Comparison of ENCODE assay signal across 20 mouse cellular contexts in the genomic region with DNA sequence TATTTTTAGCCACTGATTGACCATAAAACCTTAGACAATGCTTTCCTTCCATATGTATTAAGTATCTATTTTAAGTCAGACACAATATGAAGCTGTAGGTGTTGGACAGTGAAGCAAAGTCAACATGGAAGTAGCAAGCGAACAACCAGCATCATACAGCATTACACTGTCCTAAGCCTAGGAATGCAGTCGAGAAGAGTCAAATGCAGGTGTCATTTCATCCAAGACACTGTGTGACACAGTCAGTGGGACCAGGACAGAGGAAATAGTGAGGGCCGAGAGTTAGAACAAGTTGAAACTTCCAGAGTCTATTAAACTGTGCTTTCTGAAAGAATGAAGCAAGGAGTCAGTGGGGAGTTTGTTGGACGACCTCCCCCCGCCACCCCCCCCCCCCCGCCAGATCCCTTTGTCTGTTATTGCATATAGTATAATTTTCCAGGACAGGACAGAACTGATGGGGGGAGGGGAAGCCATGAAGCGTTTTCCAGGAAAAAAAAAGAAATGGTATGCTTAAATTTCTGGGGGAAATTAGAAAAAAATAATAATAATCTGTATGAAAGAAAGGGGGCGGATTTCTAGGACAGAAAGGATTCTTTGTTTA.
DNase-seq lines count a peak whose midpoint lies in the region; ATAC-seq lines count a peak whose summit lies in the region.
"Had no signal": no experiment of that assay in that cellular context is flagged by ENCODE, and none has a peak within 500 bp of the region (broad histone marks: within the 10 kb centered on the region; RNA-seq: fewer than 3 reads in every experiment).

No protein-coding gene starts in this region.

- H3K27me3 ChIP-seq in hindbrain, embryonic 12.5 days: no peaks in the 10 kb centered on the region
- H3K27me3 ChIP-seq in hindbrain, embryonic 16.5 days (replicated peaks; ENCODE audit: control insufficient read depth, insufficient read depth, low read length): no peaks in the 10 kb centered on the region
- 0 out of 2 replicates have a peak, but pooled peaks cover 3% of the 10 kb centered on the region for H3K27me3 ChIP-seq in forebrain, embryonic 14.5 days (replicated peaks; ENCODE audit: control insufficient read depth, insufficient read depth, low read length)
- no peaks in the 10 kb centered on the region for H3K27me3 ChIP-seq in hindbrain, embryonic 14.5 days (ENCODE audit: control insufficient read depth, insufficient read depth, low read length)
- H3K27me3 ChIP-seq in midbrain, embryonic 16.5 days (ENCODE audit: control insufficient read depth, insufficient read depth, low read depth, low read length): no peaks in the 10 kb centered on the region
- H3K27me3 ChIP-seq: heart, embryonic 13.5 days; limb, embryonic 13.5 days; liver, embryonic 12.5 days had no signal

- 53% methylated on average over 8 of the region's 8 CpGs for WGBS in hindbrain, embryonic 12.5 days
- 44% methylated on average over 8 of the region's 8 CpGs for WGBS in hindbrain, embryonic 16.5 days
- WGBS in forebrain, embryonic 14.5 days: 32% methylated on average over 8 of the region's 8 CpGs
- 32% methylated on average over 8 of the region's 8 CpGs for WGBS in hindbrain, embryonic 14.5 days
- 28% methylated on average over 8 of the region's 8 CpGs for WGBS in midbrain, embryonic 16.5 days

- 0 out of 2 replicates have a peak, but pooled peaks have one; percentile 32 for ATAC-seq in hindbrain, embryonic 12.5 days (ENCODE audit: low FRiP score)
- ATAC-seq in hindbrain, embryonic 16.5 days: no peak
- peak; percentile 69 for ATAC-seq in forebrain, embryonic 14.5 days
- peak; percentile 53; the same call in 1 of the 2 replicates for ATAC-seq in hindbrain, embryonic 14.5 days (ENCODE audit: low FRiP score)
- ATAC-seq in midbrain, embryonic 16.5 days: peak; percentile 43; the same call in 1 of the 2 replicates
- ATAC-seq: liver, embryonic 12.5 days had no signal

- H3K9ac ChIP-seq in hindbrain, embryonic 12.5 days: no peak overlapping the region
- H3K9ac ChIP-seq in hindbrain, embryonic 16.5 days (ENCODE audit: low read depth, low read length): no peak overlapping the region
- no peak overlapping the region for H3K9ac ChIP-seq in forebrain, embryonic 14.5 days (ENCODE audit: low read length)
- H3K9ac ChIP-seq in hindbrain, embryonic 14.5 days: no peak overlapping the region
- H3K9ac ChIP-seq in midbrain, embryonic 16.5 days (ENCODE audit: low read depth, low read length): no peak overlapping the region
- H3K9ac ChIP-seq: heart, embryonic 13.5 days; limb, embryonic 13.5 days; liver, embryonic 12.5 days had no signal

- no peak overlapping the region for H3K4me3 ChIP-seq in hindbrain, embryonic 12.5 days
- no peak overlapping the region for H3K4me3 ChIP-seq in hindbrain, embryonic 16.5 days (ENCODE audit: low read length)
- no peak overlapping the region for H3K4me3 ChIP-seq in forebrain, embryonic 14.5 days (ENCODE audit: low read depth, low read length)
- H3K4me3 ChIP-seq in hindbrain, embryonic 14.5 days (replicated peaks; ENCODE audit: low read length): no peak overlapping the region
- no peak overlapping the region for H3K4me3 ChIP-seq in midbrain, embryonic 16.5 days (ENCODE audit: low read depth, low read length)
- H3K4me3 ChIP-seq: embryonic facial prominence, embryonic 10.5 days; heart, adult 2 months; heart, embryonic 13.5 days; limb, embryonic 13.5 days; liver, embryonic 12.5 days had no signal

- H3K27ac ChIP-seq in hindbrain, embryonic 12.5 days: no peak overlapping the region
- H3K27ac ChIP-seq in hindbrain, embryonic 16.5 days (ENCODE audit: low read depth, low read length): no peak overlapping the region
- H3K27ac ChIP-seq in forebrain, embryonic 14.5 days (ENCODE audit: low read depth, low read length): no peak overlapping the region
- H3K27ac ChIP-seq in hindbrain, embryonic 14.5 days: no peak overlapping the region
- 0 out of 2 replicates have a peak overlapping the region, but pooled peaks have one; percentile 32 for H3K27ac ChIP-seq in midbrain, embryonic 16.5 days (ENCODE audit: low read length)
- H3K27ac ChIP-seq: embryonic facial prominence, embryonic 10.5 days; heart, adult 2 months; heart, embryonic 13.5 days; limb, embryonic 13.5 days; liver, embryonic 12.5 days had no signal

- no peak for DNase-seq in forebrain, embryonic 14.5 days (ENCODE audit: low spot score)
- no peak for DNase-seq in hindbrain, embryonic 14.5 days (ENCODE audit: low spot score)
- no peak for DNase-seq in kidney, postnatal 14 days
- DNase-seq in gastrocnemius, postnatal 25 days: no peak
- DNase-seq: adrenal gland, postnatal 25 days; gastrocnemius, postnatal 36 days; heart, adult 2 months; heart, postnatal 14 days; kidney, adult 8-10 months; kidney, postnatal 25 days; lung, adult 18-20 months; right cerebral cortex, postnatal 4 days; thymus, postnatal 14 days had no signal

- no peak overlapping the region for H3K4me2 ChIP-seq in hindbrain, embryonic 12.5 days (replicated peaks)
- no peak overlapping the region for H3K4me2 ChIP-seq in hindbrain, embryonic 16.5 days (ENCODE audit: low read length)
- no peak overlapping the region for H3K4me2 ChIP-seq in forebrain, embryonic 14.5 days (ENCODE audit: low read length)
- no peak overlapping the region for H3K4me2 ChIP-seq in hindbrain, embryonic 14.5 days (replicated peaks)
- no peak overlapping the region for H3K4me2 ChIP-seq in midbrain, embryonic 16.5 days (ENCODE audit: low read length)
- H3K4me2 ChIP-seq: heart, embryonic 13.5 days; limb, embryonic 13.5 days; liver, embryonic 12.5 days had no signal

- H3K36me3 ChIP-seq in hindbrain, embryonic 12.5 days: no peaks in the 10 kb centered on the region
- H3K36me3 ChIP-seq in hindbrain, embryonic 16.5 days (ENCODE audit: control insufficient read depth, insufficient read depth, low read length): no peaks in the 10 kb centered on the region
- no peaks in the 10 kb centered on the region for H3K36me3 ChIP-seq in forebrain, embryonic 14.5 days (ENCODE audit: control insufficient read depth, insufficient read depth, low read length)
- H3K36me3 ChIP-seq in hindbrain, embryonic 14.5 days (replicated peaks; ENCODE audit: control insufficient read depth, insufficient read depth): no peaks in the 10 kb centered on the region
- H3K36me3 ChIP-seq in midbrain, embryonic 16.5 days (ENCODE audit: control insufficient read depth, insufficient read depth, low read length): no peaks in the 10 kb centered on the region
- H3K36me3 ChIP-seq: embryonic facial prominence, embryonic 10.5 days; heart, embryonic 13.5 days; limb, embryonic 13.5 days; liver, embryonic 12.5 days had no signal

- no peaks in the 10 kb centered on the region for H3K9me3 ChIP-seq in hindbrain, embryonic 12.5 days (replicated peaks)
- no peaks in the 10 kb centered on the region for H3K9me3 ChIP-seq in hindbrain, embryonic 16.5 days (ENCODE audit: control insufficient read depth, low read length)
- no peaks in the 10 kb centered on the region for H3K9me3 ChIP-seq in forebrain, embryonic 14.5 days (replicated peaks; ENCODE audit: control insufficient read depth, low read length)
- H3K9me3 ChIP-seq in hindbrain, embryonic 14.5 days (ENCODE audit: control insufficient read depth, low read length): no peaks in the 10 kb centered on the region
- H3K9me3 ChIP-seq in midbrain, embryonic 16.5 days (replicated peaks; ENCODE audit: control insufficient read depth, low read length, poor library complexity, severe bottlenecking): no peaks in the 10 kb centered on the region
- H3K9me3 ChIP-seq: embryonic facial prominence, embryonic 10.5 days; heart, embryonic 13.5 days; limb, embryonic 13.5 days; liver, embryonic 12.5 days had no signal

- H3K4me1 ChIP-seq in hindbrain, embryonic 12.5 days: peaks cover 7% of the 10 kb centered on the region
- H3K4me1 ChIP-seq in hindbrain, embryonic 16.5 days (ENCODE audit: control insufficient read depth, insufficient read depth, low read depth, low read length): peaks cover 4% of the 10 kb centered on the region; the same call in 1 of the 2 replicates
- H3K4me1 ChIP-seq in forebrain, embryonic 14.5 days (ENCODE audit: control insufficient read depth, insufficient read depth, low read length): peaks cover 10% of the 10 kb centered on the region
- H3K4me1 ChIP-seq in hindbrain, embryonic 14.5 days (replicated peaks; ENCODE audit: control insufficient read depth, insufficient read depth, low read length): peaks cover 8% of the 10 kb centered on the region; the same call in 1 of the 2 replicates
- peaks cover 13% of the 10 kb centered on the region for H3K4me1 ChIP-seq in midbrain, embryonic 16.5 days (ENCODE audit: control insufficient read depth, insufficient read depth, low read length)
- H3K4me1 ChIP-seq: limb, embryonic 13.5 days; liver, embryonic 12.5 days had no signal
